Mouse (Mus musculus): ENCODE data around the gene Agbl1. TPM values are rescaled to one million over a fixed set of nuclear protein-coding genes. Genes with fewer than 3 reads are reported as not detected.

Agbl1 gene
- total and polyA plus RNA-seq, 3 experiments, result not detected

DNA sequence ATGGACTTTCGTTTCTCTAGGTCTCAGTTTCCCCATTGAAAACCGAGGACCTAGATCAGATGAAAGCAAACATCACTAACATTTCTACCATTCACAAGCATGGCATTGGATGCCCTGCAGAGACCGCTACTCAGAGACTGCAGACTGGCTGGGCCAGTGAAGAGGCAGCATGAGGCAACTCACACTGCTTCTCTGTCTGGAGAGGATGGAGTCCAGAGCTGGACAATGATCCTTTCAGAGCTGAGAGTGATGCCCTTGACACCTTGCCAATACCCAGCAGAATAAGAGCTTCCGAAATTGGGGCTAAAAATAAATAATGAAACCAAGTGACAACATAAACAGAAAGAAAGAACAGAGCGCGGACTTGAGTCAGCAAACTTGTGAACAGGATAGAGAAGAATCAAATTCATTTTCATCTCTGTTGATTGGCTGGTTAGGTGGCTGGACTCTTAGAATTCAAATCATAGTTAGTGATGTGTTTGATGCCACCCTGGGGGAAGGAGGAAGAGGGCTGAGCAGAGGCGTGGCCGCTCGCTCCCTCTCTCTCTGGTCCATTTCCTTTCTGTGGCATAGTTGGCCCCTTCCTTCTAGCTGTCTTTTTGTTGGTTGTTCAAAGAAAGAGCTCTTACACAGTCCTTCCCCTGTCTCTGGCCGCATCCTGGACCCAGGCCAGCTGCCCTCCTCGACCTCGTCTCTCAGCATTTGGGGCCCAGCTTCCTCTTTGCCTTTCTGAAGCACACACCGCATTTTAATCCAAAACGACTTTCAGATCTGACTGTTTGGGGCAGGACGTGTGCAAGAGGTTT lies 903.1 kb downstream of the Agbl1 start:
- Histone ChIP-seq H3K9me3 (replicated peaks; ENCODE audit: low read length) (peaks cover 57% of the 10 kb centered on the region), H3K4me1 (ENCODE audit: control insufficient read depth in 1 of 2, insufficient read depth in 2 of 2) (no peaks in the 10 kb centered on the region), H3K27ac (ENCODE audit: insufficient read depth, low read depth) (no peak overlapping the region), H3K9ac (ENCODE audit: insufficient read depth, low read depth) (no peak overlapping the region), H3K27me3 (replicated peaks) (no peaks in the 10 kb centered on the region), H3K4me2 (ENCODE audit: insufficient read depth, low read depth, poor library complexity, severe bottlenecking) (no peak overlapping the region), H3K79me2 (replicated peaks; ENCODE audit: control insufficient read depth, extremely low read depth, insufficient read depth, poor library complexity, severe bottlenecking) (no peaks in the 10 kb centered on the region), H3K36me3 (replicated peaks in 1 of 2; ENCODE audit: control insufficient read depth in 1 of 2, insufficient read depth in 1 of 2, low read length in 1 of 2) (no peaks in the 10 kb centered on the region), H3K4me3 (replicated peaks in 1 of 3; ENCODE audit: low read depth in 2 of 3, low read length in 2 of 3, poor library complexity in 1 of 3) (no peak overlapping the region)
- DNase-seq (ENCODE audit: extremely low read depth), result no peak
- dilution Hi-C loops (cut with MboI; ENCODE audit: extremely low pct_ligation_motif_present, extremely low pct_unique_long_range_greater_than_20kb, low sequenced_read_pairs) (no loop called here), in situ Hi-C loops (cut with MboI; ENCODE audit: low pct_ligation_motif_present, low pct_unique_long_range_greater_than_20kb, low sequenced_read_pairs) (no loop called here)
- TF ChIP-seq IRF4 (IDR thresholded peaks at IDR 0.05; ENCODE audit: low read depth, low read length), result no peak
- no peak for TF ChIP-seq MYC (IDR thresholded peaks at IDR 0.05; ENCODE audit: low read depth, low read length)
- no peak for TF ChIP-seq ZMIZ1 (IDR thresholded peaks at IDR 0.05; ENCODE audit: low read depth, low read length)
- TF ChIP-seq MXI1 (IDR thresholded peaks at IDR 0.05; ENCODE audit: low read depth, low read length), result no peak
- TF ChIP-seq JUN (IDR thresholded peaks at IDR 0.05; ENCODE audit: insufficient read depth, low read depth, low read length), result no peak
- no peak for TF ChIP-seq MAZ (IDR thresholded peaks at IDR 0.05; ENCODE audit: low read depth, low read length)
- TF ChIP-seq MEF2A (IDR thresholded peaks at IDR 0.05; ENCODE audit: borderline replicate concordance, low read depth, low read length), result no peak
- no peak for TF ChIP-seq POLR2AphosphoS2 (IDR thresholded peaks at IDR 0.05; ENCODE audit: low read depth, low read length)
- TF ChIP-seq RAD21 (IDR thresholded peaks at IDR 0.05; ENCODE audit: low read depth, low read length), result no peak
- no peak for TF ChIP-seq SIN3A (IDR thresholded peaks at IDR 0.05; ENCODE audit: low read length)
- TF ChIP-seq NELFE (IDR thresholded peaks at IDR 0.05; ENCODE audit: low read depth, low read length), result no peak
- no peak for TF ChIP-seq TBP (conservative IDR thresholded peaks at IDR 0.05; ENCODE audit: low read depth, low read length)
- TF ChIP-seq PAX5 (IDR thresholded peaks at IDR 0.05; ENCODE audit: low read length), result no peak

DNA sequence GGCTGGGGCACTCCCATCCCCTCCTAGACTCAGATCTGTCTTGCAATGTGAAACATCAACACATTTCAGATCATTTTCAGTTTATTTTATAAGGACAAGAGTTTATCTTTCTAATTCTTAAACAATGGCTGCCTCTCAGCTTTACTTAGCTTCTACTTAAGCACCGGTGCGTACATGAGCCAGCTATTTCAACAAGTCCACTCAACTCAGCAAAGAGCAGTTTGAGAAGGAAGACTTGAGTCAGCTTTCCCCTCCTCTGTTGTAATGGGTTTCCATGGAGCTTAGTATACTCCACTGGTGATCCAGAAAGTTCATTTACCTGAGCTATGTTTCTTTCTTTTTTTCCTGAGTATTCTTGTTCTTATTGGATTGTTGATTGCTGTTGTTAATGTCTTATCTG lies 905.2 kb downstream of the Agbl1 start:
- H3K79me2 ChIP-seq (replicated peaks; ENCODE audit: control insufficient read depth, extremely low read depth, insufficient read depth, poor library complexity, severe bottlenecking), result no peaks in the 10 kb centered on the region
- H3K9me3 ChIP-seq (replicated peaks; ENCODE audit: low read length), result peaks cover 46% of the 10 kb centered on the region
- H3K4me3 ChIP-seq (replicated peaks in 1 of 3; ENCODE audit: low read depth in 2 of 3, low read length in 2 of 3, poor library complexity in 1 of 3), result no peak overlapping the region
- H3K27me3 ChIP-seq (replicated peaks), result no peaks in the 10 kb centered on the region
- H3K27ac ChIP-seq (ENCODE audit: insufficient read depth, low read depth), result no peak overlapping the region
- H3K4me1 ChIP-seq (ENCODE audit: control insufficient read depth in 1 of 2, insufficient read depth in 2 of 2), result no peaks in the 10 kb centered on the region
- dilution Hi-C loops (cut with MboI; ENCODE audit: extremely low pct_ligation_motif_present, extremely low pct_unique_long_range_greater_than_20kb, low sequenced_read_pairs) (no loop called here), in situ Hi-C loops (cut with MboI; ENCODE audit: low pct_ligation_motif_present, low pct_unique_long_range_greater_than_20kb, low sequenced_read_pairs) (no loop called here)
- H3K36me3 ChIP-seq (replicated peaks in 1 of 2; ENCODE audit: control insufficient read depth in 1 of 2, insufficient read depth in 1 of 2, low read length in 1 of 2), result no peaks in the 10 kb centered on the region
- no peak for TF ChIP-seq MYC (IDR thresholded peaks at IDR 0.05; ENCODE audit: low read depth, low read length)
- TF ChIP-seq USF1 (IDR thresholded peaks at IDR 0.05; ENCODE audit: low read depth, low read length), result no peak
- TF ChIP-seq ELF1 (IDR thresholded peaks at IDR 0.05; ENCODE audit: low read depth, low read length), result no peak
- no peak for TF ChIP-seq KAT2A (IDR thresholded peaks at IDR 0.05; ENCODE audit: insufficient replicate concordance, low read length)
- no peak for TF ChIP-seq USF2 (conservative IDR thresholded peaks at IDR 0.05; ENCODE audit: low read depth, low read length)
- no peak for TF ChIP-seq E2F4 (IDR thresholded peaks at IDR 0.05; ENCODE audit: insufficient replicate concordance, low read depth, low read length)
- H3K9ac ChIP-seq (ENCODE audit: insufficient read depth, low read depth), result no peak overlapping the region
- H3K4me2 ChIP-seq (ENCODE audit: insufficient read depth, low read depth, poor library complexity, severe bottlenecking), result no peak overlapping the region
- DNase-seq (ENCODE audit: extremely low read depth), result no peak

Data from CH12.LX (cell line).